Comparison of ENCODE assay signal across 8 mouse cellular contexts in the genomic region with DNA sequence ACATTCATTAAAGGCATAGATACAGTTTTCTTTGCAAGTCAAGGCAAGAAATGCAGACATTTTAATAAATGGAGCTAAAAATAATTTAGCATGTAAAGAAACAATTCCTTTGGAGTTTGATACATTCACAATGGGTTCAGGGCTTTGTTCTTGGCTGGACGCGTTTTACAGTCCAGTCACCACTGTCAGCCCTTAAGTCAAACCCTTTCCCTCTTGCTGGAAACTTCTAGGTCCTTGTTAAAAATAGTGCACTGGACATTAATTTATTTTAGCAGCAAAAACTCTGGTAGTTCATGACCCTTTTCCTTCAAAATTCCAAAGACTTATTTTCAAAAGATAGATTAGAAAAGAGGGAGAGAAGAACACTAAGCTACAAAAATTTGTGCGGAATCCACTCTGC.
DNase-seq lines count a peak whose midpoint lies in the region; ATAC-seq and TF ChIP-seq lines count a peak whose summit lies in the region.

No protein-coding gene starts in this region.

- no peak overlapping the region for H3K9ac ChIP-seq in kidney, embryonic 16.5 days (replicated peaks; ENCODE audit: low read length)
- peak overlapping the region; percentile 74; the same call in 1 of the 2 replicates for H3K9ac ChIP-seq in embryonic facial prominence, embryonic 13.5 days
- peak overlapping the region; percentile 93 for H3K9ac ChIP-seq in forebrain, postnatal 0 days
- H3K9ac ChIP-seq in midbrain, embryonic 12.5 days (replicated peaks): peak overlapping the region; percentile 67

- no peak for ATAC-seq in kidney, embryonic 16.5 days (ENCODE audit: low FRiP score, low TSS enrichment)
- no peak for ATAC-seq in embryonic facial prominence, embryonic 13.5 days (ENCODE audit: insufficient number of reproducible peaks, insufficient read depth, low FRiP score, low TSS enrichment, low read depth)
- ATAC-seq in forebrain, postnatal 0 days: no peak
- no peak for ATAC-seq in midbrain, embryonic 12.5 days (ENCODE audit: low FRiP score, low read depth)

- H3K4me3 ChIP-seq in kidney, embryonic 16.5 days (ENCODE audit: low read length): peak overlapping the region; percentile 45; the same call in 1 of the 2 replicates
- H3K4me3 ChIP-seq in embryonic facial prominence, embryonic 13.5 days: peak overlapping the region; percentile 59
- H3K4me3 ChIP-seq in forebrain, postnatal 0 days (ENCODE audit: low read depth, low read length): peak overlapping the region; percentile 49
- peak overlapping the region; percentile 40 for H3K4me3 ChIP-seq in midbrain, embryonic 12.5 days

- H3K36me3 ChIP-seq in kidney, embryonic 16.5 days (ENCODE audit: insufficient read depth, low read length): no peaks in the 10 kb centered on the region
- H3K36me3 ChIP-seq in embryonic facial prominence, embryonic 13.5 days: no peaks in the 10 kb centered on the region
- no peaks in the 10 kb centered on the region; the same call in 1 of the 2 replicates for H3K36me3 ChIP-seq in forebrain, postnatal 0 days (ENCODE audit: insufficient read depth)
- no peaks in the 10 kb centered on the region for H3K36me3 ChIP-seq in midbrain, embryonic 12.5 days

- H3K9me3 ChIP-seq in kidney, embryonic 16.5 days (ENCODE audit: low read length): no peaks in the 10 kb centered on the region
- H3K9me3 ChIP-seq in embryonic facial prominence, embryonic 13.5 days: no peaks in the 10 kb centered on the region
- no peaks in the 10 kb centered on the region for H3K9me3 ChIP-seq in forebrain, postnatal 0 days (ENCODE audit: low read length)
- H3K9me3 ChIP-seq in midbrain, embryonic 12.5 days: no peaks in the 10 kb centered on the region

- H3K27ac ChIP-seq in kidney, embryonic 16.5 days (ENCODE audit: low read length): peak overlapping the region; percentile 56
- H3K27ac ChIP-seq in embryonic facial prominence, embryonic 13.5 days: peak overlapping the region; percentile 44
- H3K27ac ChIP-seq in forebrain, postnatal 0 days (ENCODE audit: low read depth, low read length): peak overlapping the region; percentile 99
- H3K27ac ChIP-seq in midbrain, embryonic 12.5 days (replicated peaks): peak overlapping the region; percentile 98

- H3K27me3 ChIP-seq in kidney, embryonic 16.5 days (ENCODE audit: insufficient read depth, low read length): no peaks in the 10 kb centered on the region
- H3K27me3 ChIP-seq in embryonic facial prominence, embryonic 13.5 days: no peaks in the 10 kb centered on the region
- no peaks in the 10 kb centered on the region for H3K27me3 ChIP-seq in forebrain, postnatal 0 days (ENCODE audit: insufficient read depth, low read length)
- no peaks in the 10 kb centered on the region for H3K27me3 ChIP-seq in midbrain, embryonic 12.5 days

- H3K4me2 ChIP-seq in kidney, embryonic 16.5 days (replicated peaks; ENCODE audit: low read depth, low read length): peak overlapping the region; percentile 88
- peak overlapping the region; percentile 94 for H3K4me2 ChIP-seq in embryonic facial prominence, embryonic 13.5 days
- peak overlapping the region; percentile 88 for H3K4me2 ChIP-seq in forebrain, postnatal 0 days (ENCODE audit: low read depth)
- H3K4me2 ChIP-seq in midbrain, embryonic 12.5 days (replicated peaks): peak overlapping the region; percentile 65

- TF ChIP-seq CTCF in forebrain, postnatal 0 days (IDR thresholded peaks at IDR 0.05; ENCODE audit: low read depth): no peak

- 23% methylated on average over 3 of the region's 3 CpGs for WGBS in kidney, embryonic 16.5 days
- WGBS in embryonic facial prominence, embryonic 13.5 days: 34% methylated on average over 3 of the region's 3 CpGs
- 16% methylated on average over 3 of the region's 3 CpGs for WGBS in forebrain, postnatal 0 days
- 13% methylated on average over 3 of the region's 3 CpGs for WGBS in midbrain, embryonic 12.5 days

- no peak for DNase-seq in kidney, adult 18-20 months
- DNase-seq in forebrain, postnatal 0 days: no peak
- DNase-seq in cerebellum, postnatal 36 days: no peak
- no peak for DNase-seq in kidney, postnatal 25 days
- no peak for DNase-seq in cerebellum, adult 11-12 months

- H3K4me1 ChIP-seq in kidney, embryonic 16.5 days (ENCODE audit: insufficient read depth, low read length): peaks cover 25% of the 10 kb centered on the region
- peaks cover 11% of the 10 kb centered on the region for H3K4me1 ChIP-seq in embryonic facial prominence, embryonic 13.5 days
- peaks cover 25% of the 10 kb centered on the region for H3K4me1 ChIP-seq in forebrain, postnatal 0 days (ENCODE audit: insufficient read depth)
- H3K4me1 ChIP-seq in midbrain, embryonic 12.5 days: peaks cover 23% of the 10 kb centered on the region

Comparison
In these comparisons a context has a peak if more than half of its experiments do, and no peak if none do; other contexts are left out.
1. H3K27ac ChIP-seq: peak in every context shown above with its lines; median percentile 99 in forebrain, postnatal 0 days; 98 in midbrain, embryonic 12.5 days; 56 in kidney, embryonic 16.5 days; 44 in embryonic facial prominence, embryonic 13.5 days.